Mouse (Mus musculus): ENCODE data around the gene Gm4969.

Gm4969 gene

DNA sequence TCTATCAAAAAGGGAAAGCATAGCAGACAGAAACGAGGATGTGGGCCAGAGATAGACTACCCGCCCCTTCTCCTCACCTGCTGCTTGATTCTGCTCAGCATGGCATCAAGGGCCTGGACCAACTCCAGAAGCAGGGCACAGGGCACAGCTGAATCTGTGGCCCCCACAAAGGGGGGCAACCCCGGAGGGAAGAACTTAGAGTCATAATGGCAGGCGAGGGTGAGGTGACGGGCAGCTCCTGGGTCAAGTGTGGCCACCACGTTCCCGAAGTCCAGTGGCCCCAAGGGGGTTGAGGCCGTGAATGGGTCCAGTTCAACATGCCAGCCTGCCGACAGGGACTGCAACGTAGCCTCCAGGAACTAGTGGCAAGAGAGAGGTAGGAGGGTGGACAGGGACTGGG, 28.6 kb upstream of the Gm4969 start:
- in situ Hi-C loops (cut with MboI; ENCODE audit: unreplicated experiment in 2 of 2) = no loop called here

DNA sequence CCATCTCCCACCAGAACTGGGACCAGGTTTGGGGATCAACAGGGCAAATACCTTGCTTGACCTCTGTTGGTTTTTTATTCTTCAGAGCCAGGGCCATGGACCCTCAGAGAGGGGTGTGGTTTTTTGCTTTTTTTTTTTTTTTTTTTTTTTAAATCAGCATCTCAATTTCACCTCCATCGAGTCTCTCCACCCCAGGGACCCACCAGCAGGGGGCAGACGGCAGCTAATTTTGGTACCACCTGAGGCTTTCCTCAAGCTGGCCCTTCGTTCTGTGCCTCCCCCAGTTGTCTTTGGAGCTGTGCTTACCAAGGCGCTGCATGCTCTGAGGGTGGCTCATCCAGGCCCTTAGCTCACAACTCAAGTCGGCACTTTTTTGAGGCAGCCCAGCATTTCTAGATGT, 19.2 kb upstream of the Gm4969 start:
- in situ Hi-C loops (cut with MboI; ENCODE audit: unreplicated experiment in 2 of 2) = loop anchor here in 1 of 2 experiments (5.0 kb wide), 1 partner anchor 35 kb away; no protein-coding TSS in a partner anchor

DNA sequence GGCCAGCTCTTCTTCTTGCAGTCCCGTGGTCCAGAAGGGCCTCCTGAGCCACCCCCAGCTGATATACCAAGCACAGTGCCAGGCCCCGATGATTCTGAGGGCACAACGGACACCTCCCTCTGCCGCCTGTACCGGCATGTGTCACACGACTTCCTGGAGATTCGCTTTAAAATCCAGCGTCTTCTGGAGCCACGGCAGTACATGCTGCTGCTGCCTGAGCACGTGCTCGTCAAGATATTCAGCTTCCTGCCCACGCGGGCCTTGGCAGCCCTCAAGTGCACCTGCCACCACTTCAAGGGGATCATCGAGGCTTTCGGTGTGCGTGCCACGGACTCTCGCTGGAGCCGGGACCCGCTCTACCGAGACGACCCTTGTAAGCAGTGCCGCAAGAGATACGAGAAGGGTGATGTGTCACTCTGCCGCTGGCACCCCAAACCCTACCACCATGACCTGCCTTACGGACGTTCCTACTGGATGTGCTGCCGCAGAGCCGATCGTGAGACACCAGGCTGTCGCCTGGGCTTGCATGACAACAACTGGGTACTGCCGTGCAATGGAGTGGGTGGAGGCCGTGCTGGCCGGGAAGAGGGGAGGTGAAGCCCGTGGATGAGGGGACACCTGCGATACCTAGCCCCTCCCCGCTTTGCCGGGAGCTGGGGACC, 18.6 kb upstream of the Gm4969 start:
- in situ Hi-C loops (cut with MboI; ENCODE audit: unreplicated experiment in 2 of 2) = loop anchor here in 1 of 2 experiments (5.0 kb wide), 1 partner anchor 35 kb away; no protein-coding TSS in a partner anchor

DNA sequence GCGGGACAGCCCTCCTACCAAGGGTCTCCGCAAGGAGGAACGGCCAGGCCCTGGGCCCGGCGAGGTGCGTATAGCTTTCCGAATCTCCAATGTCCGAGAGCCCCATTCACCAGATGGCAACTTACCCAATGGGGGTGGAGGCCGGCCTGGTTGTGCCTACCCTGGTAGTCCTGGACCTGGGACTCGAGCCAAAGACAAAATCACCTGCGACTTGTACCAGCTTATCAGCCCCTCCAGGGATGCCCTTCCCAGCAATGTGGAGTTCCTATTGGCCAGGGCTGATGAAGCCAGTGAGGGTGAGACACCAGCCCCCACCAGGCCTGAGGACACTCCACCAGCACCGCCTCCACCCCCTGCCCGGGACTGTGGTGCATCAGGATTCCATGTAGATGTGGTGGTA, 18.0 kb upstream of the Gm4969 start:
- in situ Hi-C loops (cut with MboI; ENCODE audit: unreplicated experiment in 2 of 2) = loop anchor here in 1 of 2 experiments (5.0 kb wide), 1 partner anchor 36 kb away; no protein-coding TSS in a partner anchor

DNA sequence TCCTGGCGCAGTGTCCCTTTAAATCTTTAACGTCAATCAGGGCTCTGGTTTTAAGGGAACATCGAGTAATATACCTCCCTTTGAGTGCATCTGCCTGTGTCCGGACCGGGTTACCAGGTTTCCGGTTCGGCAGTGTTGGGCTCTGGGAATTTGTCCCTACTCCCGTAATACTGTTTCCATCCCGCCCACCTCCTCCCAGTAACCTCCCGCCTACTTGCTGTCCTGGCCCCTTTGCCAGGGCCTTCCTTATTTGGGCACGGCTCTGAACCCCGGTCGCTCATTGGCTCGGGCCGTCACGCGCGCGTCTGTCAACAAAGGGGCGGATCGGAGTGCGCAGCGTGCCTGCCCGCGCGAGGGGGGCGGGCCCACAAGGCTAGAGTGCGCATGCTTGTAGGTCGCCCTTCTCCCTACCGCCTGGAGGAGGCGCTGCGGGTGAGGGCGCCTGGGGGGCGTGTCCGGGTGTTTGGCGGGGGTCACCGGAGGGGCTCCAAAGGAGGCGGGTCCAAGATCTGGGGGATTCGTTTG, 13.2 kb upstream of the Gm4969 start:
- in situ Hi-C loops (cut with MboI; ENCODE audit: unreplicated experiment in 2 of 2) = no loop called here

DNA sequence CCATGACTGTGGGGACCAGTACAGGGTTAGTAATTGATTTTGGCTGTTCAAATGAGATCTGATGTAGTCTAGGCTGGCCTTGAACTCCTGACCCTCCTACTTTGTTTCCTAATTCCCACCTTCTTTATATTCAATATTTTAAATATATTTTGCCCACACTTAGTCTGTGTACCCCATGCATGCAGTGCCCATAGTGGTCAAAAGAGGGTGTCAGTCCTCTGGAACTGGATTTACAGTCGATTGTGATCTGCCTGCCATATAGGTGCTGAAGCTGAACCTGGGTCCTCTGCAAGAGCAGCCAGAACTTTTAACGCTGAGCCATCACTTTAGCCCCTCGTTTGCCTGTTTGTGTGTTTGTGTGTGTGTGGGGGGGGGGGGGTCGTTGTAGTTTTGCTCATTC, 12.5 kb upstream of the Gm4969 start:
- in situ Hi-C loops (cut with MboI; ENCODE audit: unreplicated experiment in 2 of 2) = no loop called here

DNA sequence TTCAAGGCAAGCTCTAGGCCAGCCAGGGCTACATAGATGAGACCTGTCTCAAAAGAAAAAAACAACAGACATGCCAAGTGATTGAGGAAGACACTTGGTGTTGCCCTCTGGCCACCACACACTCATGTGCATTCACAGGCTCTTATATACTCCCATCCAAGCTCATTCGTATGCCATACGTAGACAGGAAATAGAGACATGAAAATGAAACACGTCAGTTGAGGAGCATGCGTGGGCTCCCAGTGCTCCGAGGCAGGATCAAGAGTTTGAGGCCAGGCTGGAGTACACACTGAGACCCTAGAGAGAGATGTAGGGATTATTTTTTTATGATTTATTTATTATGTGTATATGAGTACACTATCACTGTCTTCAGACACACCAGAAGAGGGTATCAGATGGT, 11.2 kb upstream of the Gm4969 start:
- in situ Hi-C loops (cut with MboI; ENCODE audit: unreplicated experiment in 2 of 2) = no loop called here

DNA sequence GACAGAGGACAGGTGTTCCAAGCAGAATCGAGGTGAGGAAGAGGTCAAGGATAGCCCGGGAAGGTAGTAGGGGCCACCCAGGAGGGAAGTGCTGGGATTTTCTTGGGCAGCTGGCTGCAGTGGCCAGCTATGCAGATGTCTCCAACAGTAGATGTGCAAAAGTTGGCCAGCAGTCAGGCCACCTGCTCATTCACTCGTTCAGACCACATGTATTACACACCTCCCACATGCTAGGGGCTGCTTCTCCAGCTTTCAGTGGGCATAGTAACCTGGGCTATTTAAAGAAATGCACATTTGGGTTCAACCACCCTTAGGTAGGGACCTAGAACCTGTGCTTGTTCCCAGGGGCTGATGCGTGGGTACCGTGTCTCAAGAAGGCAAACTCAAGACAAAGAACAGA, 9.6 kb upstream of the Gm4969 start:
- in situ Hi-C loops (cut with MboI; ENCODE audit: unreplicated experiment in 2 of 2) = no loop called here

DNA sequence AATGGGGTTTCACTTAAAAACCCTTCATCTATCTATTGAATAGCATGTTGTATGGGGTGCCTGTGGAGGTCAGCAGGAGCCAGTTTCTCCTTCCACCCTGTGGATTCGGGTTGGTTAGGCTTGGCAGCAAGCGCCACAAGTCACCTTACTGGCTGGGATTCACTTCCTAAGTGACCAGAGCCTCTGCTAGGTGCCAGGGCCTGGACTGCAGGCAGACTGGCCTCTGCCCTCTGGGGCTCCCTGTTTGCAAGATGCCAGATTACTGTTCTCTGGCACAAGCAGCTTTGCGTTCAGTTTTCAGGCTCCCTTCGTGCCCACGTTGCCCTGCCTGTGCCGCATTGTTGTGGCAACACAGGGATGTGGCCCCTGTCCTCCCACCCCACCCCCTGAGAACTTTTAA, 6.5 kb upstream of the Gm4969 start:
- in situ Hi-C loops (cut with MboI; ENCODE audit: unreplicated experiment in 2 of 2) = no loop called here

DNA sequence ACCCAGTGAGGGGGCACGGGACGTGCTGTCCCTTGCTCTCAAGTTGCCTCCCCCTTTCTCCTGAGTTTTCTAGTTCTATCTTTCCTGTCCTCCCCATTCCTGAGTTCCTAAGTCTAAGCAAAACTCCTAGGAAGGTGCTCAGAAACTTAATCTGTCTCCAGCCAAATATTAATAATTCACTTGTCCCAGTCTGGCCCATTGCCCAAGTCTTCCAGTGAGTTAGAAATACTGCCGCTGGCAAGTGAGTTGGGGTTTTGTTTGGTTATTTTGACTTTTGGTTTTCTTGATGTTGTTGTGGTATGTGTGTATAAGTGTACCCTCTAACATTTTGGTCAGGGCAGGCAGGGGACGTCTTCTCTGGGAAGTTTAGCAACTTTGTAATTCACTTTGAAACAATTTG, 3.5 kb upstream of the Gm4969 start:
- in situ Hi-C loops (cut with MboI; ENCODE audit: unreplicated experiment in 2 of 2) = no loop called here

DNA sequence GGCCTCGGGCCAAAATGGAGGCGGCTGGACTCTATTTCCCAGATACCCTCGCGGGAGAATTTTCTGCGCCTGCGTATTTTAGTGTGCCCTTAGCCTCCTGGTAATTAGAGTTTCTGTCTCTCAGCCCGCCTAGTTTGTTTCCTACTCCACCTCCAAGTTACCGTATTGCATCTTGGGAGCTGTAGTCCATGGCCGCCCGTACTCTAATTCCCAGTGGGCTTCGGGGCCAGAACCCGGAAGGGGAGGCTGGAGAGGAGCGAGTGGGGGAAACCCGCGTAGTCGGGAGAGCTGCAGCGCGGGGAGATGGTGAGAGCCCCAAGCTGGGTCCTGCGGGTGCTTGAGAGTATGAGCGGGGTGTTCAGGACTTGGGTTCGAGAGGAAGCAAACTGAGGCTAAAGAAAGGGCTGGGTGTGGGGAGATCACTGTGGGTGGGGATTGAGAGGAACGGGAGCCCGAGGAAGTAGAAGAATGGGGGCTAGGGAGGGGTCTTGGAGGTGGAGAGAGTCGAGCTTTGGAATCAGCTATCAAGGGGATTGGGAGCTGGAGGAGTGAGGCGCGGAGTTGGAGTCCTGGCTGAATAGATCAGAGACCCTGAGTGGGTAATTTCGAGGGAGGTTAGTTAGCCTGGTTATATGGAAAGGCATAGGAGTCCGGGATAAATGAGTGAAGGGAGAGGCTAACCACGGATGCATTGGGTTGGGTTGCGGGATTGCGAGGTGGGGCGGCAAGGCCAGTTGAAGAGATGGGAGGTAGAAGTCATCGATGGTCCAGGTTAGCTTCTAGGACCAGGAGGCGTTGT, 1.7 kb upstream of the Gm4969 start, which contains the start of gene Fbxo46:
Fbxo46 (plus strand) TSS at position 229 of the 799 bp plus-strand sequence.
- in situ Hi-C loops (cut with MboI; ENCODE audit: unreplicated experiment in 2 of 2) = no loop called here

DNA sequence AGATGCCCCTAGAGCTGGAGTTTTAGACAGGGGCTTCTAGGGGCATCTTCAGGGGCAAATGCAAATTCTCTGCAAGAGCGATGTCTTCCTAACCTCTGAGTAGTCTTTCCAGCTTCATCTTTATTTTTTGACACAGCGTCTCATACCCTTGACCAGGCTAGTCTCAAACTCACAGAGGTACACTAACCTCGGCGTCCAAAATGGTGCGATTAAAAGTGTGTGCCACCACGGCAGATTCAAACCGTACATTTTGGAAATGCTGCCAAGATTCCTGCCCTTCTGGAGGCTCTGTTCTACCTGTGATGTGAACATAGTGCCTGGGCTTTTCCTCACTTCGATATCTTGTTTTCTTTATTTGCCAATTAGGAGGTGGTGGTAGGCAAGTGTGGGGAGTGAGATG, 915 bp upstream of the Gm4969 start:
- in situ Hi-C loops (cut with MboI; ENCODE audit: unreplicated experiment in 2 of 2) = no loop called here

DNA sequence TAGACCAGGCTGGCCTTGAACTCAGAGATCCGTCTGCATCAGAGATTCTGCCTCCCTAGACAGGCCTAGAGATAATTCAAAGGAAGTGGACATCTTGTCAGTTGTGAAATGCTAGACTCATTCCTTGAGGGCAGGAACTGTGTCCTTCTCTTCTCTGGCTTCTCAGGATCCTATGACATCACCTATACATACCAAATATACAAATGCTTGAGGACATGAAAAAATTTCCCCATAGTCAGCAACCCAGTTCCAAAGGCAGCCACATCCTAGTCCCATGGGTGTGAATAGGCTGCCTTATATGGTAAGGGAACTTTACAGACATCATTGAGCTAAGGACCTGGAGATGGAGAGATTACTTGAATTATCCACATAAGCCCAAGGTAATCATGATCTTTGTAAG, 8.6 kb downstream of the Gm4969 start:
- in situ Hi-C loops (cut with MboI; ENCODE audit: unreplicated experiment in 2 of 2) = no loop called here

DNA sequence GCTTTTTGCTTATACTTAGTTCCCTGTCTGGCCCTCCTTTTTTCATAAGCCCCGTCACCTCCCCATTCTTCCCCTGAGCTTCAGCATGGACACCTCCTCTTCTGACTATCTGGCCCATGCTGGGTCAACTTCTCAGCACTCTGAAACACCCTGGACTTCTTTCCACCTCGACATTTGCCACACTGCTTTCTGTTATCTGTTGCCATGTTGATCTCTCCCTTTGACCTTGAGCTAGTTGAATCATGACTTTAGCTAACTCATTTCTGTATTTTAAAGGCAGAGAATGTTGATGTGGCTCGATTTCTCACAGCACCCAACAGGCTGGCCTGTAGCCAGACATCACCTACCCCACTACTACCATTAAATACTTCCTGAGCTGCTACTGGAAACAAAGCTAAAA, 10.7 kb downstream of the Gm4969 start:
- in situ Hi-C loops (cut with MboI; ENCODE audit: unreplicated experiment in 2 of 2) = no loop called here

DNA sequence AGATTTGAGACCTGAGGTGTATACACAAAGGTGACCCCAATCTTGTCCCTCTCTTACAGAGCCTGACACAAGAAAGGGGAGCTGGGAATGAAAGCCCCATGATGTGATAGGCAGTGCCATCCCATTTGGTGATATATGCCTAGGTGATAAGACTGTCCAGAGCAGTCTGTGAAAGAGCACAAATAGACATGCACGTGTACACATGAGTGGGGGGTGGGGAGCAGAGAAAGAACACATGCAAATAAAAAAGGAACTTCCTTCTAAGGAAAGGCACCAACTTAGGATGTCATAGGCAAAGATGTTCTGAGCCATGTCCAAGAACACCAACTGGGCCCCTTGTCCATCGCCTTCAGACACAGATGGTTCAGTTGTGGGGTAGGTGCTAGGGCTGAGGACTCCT, 13.7 kb downstream of the Gm4969 start:
- in situ Hi-C loops (cut with MboI; ENCODE audit: unreplicated experiment in 2 of 2) = no loop called here

DNA sequence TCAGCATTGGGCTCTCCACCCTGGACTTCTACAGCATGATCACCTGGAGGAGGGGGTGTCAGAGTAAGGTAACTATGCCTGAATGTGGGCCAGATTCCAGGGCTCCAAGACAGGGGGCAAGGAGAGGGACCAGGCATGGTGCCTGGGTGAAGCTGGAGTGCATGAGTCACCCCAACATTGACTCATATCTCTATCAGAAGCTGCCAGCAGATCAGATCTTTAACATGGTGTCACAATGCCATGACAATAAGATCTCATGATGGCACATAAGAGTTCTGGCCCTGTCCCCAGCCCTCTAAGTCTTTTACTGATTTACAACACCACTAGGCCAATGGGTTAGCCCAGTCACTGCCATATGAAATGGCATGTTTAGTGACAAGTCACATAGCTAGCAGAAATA, 14.4 kb downstream of the Gm4969 start:
- in situ Hi-C loops (cut with MboI; ENCODE audit: unreplicated experiment in 2 of 2) = no loop called here

DNA sequence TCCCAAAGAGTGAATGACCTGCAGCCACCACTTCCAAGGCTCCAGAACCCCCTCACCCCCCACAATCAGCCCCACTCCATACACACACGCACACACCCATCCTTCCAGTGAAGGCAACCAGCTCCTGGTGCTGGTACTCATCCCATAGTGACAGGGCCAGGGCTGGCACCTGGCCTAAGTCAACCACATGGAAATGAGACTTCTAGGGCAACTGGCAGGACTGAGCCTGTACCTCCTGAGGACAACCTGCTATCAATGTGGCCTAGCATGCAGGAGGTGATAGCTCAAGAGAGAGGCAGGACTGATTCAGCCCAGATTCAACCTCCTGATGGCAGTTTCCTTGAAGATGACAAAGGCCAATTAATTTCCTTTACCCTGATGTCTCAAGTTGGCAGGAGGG, 17.9 kb downstream of the Gm4969 start:
- in situ Hi-C loops (cut with MboI; ENCODE audit: unreplicated experiment in 2 of 2) = no loop called here

DNA sequence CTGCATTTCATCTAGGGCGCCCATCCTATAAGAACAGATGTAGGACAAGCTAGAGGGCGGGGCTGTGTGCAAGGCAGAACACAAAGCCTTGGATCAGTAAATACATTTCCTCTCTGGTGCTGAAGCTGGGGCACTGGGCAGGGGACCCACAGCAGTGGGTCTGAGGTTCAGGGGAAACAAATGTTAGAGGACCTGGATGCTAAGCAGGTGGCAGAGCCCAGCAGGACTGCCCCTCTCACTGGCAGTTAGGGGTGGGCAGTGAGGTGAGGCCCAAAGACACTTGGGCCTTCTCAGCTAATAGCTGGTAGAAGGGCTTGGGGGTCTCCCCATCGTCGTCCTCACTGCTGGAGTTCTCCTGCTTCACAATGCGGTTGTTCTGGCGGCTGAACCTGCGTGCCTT, 19.4 kb downstream of the Gm4969 start:
- in situ Hi-C loops (cut with MboI; ENCODE audit: unreplicated experiment in 2 of 2) = no loop called here

DNA sequence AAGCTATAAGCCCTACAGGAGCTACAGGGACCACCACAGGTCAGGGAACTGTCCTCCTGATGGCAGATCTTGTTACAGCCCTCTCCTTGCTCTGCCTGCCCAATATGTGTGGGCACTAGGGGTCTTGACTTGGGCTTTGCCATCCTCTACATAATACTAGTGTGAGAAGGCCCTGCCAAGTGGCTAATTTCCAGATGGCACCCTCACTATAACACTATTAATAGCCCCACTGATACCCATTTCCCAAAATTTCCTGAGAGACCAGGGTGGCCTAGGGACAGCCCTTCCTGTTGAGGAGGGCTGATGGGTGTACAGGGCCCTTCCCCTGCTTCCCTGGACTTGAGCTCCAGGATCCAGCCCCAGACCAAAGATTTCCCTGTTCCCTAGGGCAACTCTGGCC, 20.3 kb downstream of the Gm4969 start:
- in situ Hi-C loops (cut with MboI; ENCODE audit: unreplicated experiment in 2 of 2) = no loop called here

DNA sequence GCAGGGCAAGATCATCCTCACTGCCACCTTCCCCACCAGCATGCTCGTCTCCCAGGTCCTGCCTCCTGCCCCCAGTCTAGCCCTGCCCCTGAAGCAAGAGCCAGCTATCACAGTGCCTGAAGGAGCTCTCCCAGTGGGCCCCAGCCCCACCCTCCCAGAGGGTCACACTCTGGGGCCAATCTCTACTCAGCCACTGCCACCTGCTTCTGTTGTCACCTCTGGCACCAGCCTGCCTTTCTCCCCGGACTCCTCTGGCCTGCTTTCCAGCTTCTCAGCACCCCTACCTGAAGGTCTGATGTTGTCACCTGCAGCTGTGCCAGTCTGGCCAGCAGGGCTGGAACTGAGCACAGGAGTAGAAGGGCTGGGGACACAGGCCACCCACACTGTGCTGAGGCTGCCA, 21.0 kb downstream of the Gm4969 start:
- in situ Hi-C loops (cut with MboI; ENCODE audit: unreplicated experiment in 2 of 2) = no loop called here

DNA sequence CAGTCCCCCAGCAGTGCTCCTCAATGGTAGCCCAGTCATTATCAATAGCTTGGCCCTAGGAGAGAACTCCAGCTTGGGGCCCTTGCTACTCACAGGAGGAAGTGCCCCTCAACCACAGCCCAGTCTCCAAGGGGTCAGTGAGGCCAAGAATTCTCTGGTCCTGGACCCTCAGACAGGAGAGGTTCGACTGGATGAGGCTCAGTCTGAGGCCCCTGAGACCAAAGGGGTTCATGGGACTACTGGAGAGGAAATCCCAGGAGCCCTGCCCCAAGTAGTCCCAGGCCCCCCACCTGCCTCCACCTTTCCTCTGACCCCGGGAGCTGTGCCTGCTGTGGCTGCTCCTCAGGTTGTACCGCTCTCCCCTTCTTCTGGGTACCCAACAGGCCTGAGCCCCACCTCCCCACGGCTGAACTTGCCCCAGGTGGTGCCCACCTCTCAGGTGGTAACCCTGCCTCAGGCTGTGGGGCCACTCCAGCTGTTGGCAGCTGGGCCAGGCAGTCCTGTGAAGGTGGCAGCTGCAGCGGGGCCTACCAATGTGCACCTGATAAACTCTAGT, 21.7 kb downstream of the Gm4969 start:
- in situ Hi-C loops (cut with MboI; ENCODE audit: unreplicated experiment in 2 of 2) = no loop called here

DNA sequence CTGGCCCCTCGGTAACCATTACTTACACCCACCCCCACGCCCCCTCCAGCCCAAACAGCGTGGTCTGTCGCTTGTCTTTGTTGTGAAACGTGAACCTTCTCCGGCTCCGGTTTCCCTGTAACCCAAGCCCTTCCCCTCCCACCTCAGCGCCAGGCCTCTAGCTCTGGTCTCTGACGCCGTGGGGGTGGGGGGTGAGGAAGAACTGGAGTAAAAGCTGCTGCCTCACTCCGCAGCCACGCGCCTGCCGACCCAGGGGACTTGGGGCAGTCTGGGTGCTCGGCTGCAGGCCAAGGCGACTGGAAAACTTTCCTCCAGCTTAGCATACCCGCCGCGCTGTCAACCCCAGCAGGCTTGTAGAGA, 22.4 kb downstream of the Gm4969 start:
- in situ Hi-C loops (cut with MboI; ENCODE audit: unreplicated experiment in 2 of 2) = no loop called here

Measured in v-Abl transformed pro-B cells (cell line).